Mouse (Mus musculus): ENCODE data around the gene Ints1.

DNA sequence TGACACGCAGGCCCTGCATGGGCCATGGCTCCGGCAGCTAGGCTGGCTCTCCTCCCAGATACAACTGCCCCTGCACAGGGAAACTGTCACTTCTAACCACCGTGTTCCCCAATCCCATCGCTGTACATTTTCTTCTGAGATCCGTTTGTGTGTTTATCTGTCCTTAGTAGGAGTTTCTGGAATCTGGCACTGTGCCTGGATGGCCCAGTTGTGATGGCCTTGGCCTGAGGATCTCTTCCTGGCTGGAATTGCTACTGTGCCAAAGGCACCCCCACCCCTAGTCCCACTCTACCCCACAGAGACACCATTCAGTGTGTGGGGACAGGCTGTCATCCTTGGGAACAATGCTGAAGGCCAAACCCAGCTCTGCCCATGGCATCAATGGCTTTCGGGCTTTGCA, 40.5 kb upstream of the Ints1 start:
- TF ChIP-seq TCF12 (IDR thresholded peaks at IDR 0.05; ENCODE audit: low read depth, low read length) (no peak), POLR2A (IDR thresholded peaks at IDR 0.05; ENCODE audit: control insufficient read depth in 1 of 2, insufficient read depth in 1 of 2, low read depth in 1 of 2, low read length in 2 of 2, poor library complexity in 1 of 2) (no peak), SIN3A (IDR thresholded peaks at IDR 0.05; ENCODE audit: low read length) (no peak), MAX (IDR thresholded peaks at IDR 0.05; ENCODE audit: low read length) (no peak), CTCF (IDR thresholded peaks at IDR 0.05 in 2 of 3, conservative IDR thresholded peaks at IDR 0.05 in 1 of 3; ENCODE audit: control insufficient read depth in 1 of 3, insufficient read depth in 1 of 3, low read depth in 2 of 3, low read length in 3 of 3, poor library complexity in 1 of 3, severe bottlenecking in 1 of 3) (no peak), EP300 (IDR thresholded peaks at IDR 0.05; ENCODE audit: low read depth in 1 of 2, low read length in 2 of 2) (no peak; a peak in 1 of 4 replicates), MEF2A (IDR thresholded peaks at IDR 0.05; ENCODE audit: extremely low read depth, insufficient replicate concordance, low read depth, low read length, poor library complexity, severe bottlenecking) (no peak)

All from MEL (cell line).